Mouse (Mus musculus) MEL (cell line): ENCODE measurements around the gene Nfkbib. TPM values are rescaled to one million over a fixed set of nuclear protein-coding genes. Genes with fewer than 3 reads are reported as not detected.

Source experiments
- DNase-seq: peaks from one replicate; pipeline ENCODE4 v3.0.0; 2011; ENCODE audit warnings: low read depth, low spot score
- H3K27ac ChIP-seq: 2 replicates; pipeline ENCODE4 v1.5.1; 2012; ENCODE audit warnings: low read depth, mild to moderate bottlenecking, control low read depth, low read length, moderate library complexity; ENCODE audit not compliant: control insufficient read depth
- H3K27me3 ChIP-seq, 2 experiments: fragments of 150-350 bp in 1 of 2; sonication (generic) in 1 of 2; 2 replicates each; pipeline ENCODE4 v1.6.1; 2012; ENCODE audit warnings: low read length in 2 of 2, mild to moderate bottlenecking in 2 of 2, improper control_type of control experiment in 1 of 2, moderate library complexity in 1 of 2; ENCODE audit not compliant: insufficient read depth in 2 of 2, control insufficient read depth in 1 of 2
- H3K36me3 ChIP-seq, 2 experiments: 2 replicates each; pipeline ENCODE4 v1.6.1; 2012 to 2014; ENCODE audit warnings: low read length in 2 of 2, improper control_type of control experiment in 1 of 2, inconsistent platforms in 1 of 2, mild to moderate bottlenecking in 1 of 2; ENCODE audit not compliant: insufficient read depth in 2 of 2, control insufficient read depth in 1 of 2
- H3K4me1 ChIP-seq, 2 experiments: fragments of 150-350 bp in 1 of 2; sonication (generic) in 1 of 2; 2 replicates each; pipeline ENCODE4 v1.6.1; 2012; ENCODE audit warnings: low read length in 2 of 2, improper control_type of control experiment in 1 of 2, mild to moderate bottlenecking in 1 of 2; ENCODE audit not compliant: insufficient read depth in 2 of 2, control insufficient read depth in 1 of 2
- H3K4me3 ChIP-seq, 2 experiments: fragments of 150-350 bp in 1 of 2; sonication (generic) in 1 of 2; 2 replicates each; pipeline ENCODE4 v1.5.1; 2012; ENCODE audit warnings: low read depth in 2 of 2, low read length in 2 of 2, mild to moderate bottlenecking in 2 of 2, moderate library complexity in 2 of 2, control low read depth in 1 of 2, improper control_type of control experiment in 1 of 2; ENCODE audit not compliant: control insufficient read depth in 1 of 2, insufficient read depth in 1 of 2
- H3K79me2 ChIP-seq: 2 replicates; pipeline ENCODE4 v1.6.1; 2012; ENCODE audit warnings: mild to moderate bottlenecking, low read length, moderate library complexity; ENCODE audit not compliant: control insufficient read depth, poor library complexity, insufficient read depth
- H3K9ac ChIP-seq: 2 replicates; pipeline ENCODE4 v1.6.1; 2012; ENCODE audit warnings: low read depth, mild to moderate bottlenecking, control low read depth, low read length, moderate library complexity; ENCODE audit not compliant: control insufficient read depth, poor library complexity, severe bottlenecking
- H3K9me3 ChIP-seq: fragments of 150-350 bp; sonication (generic); replicated peaks from 2 replicates; pipeline ENCODE4 v1.6.1; 2012; ENCODE audit warnings: mild to moderate bottlenecking, low read length, improper control_type of control experiment, moderate library complexity; ENCODE audit not compliant: insufficient read depth
- CTCF ChIP-seq, 3 experiments: IDR thresholded peaks in 2 of 3; conservative IDR thresholded peaks in 1 of 3; 2 replicates each; pipeline ENCODE4 v1.5.1; 2011 to 2012; ENCODE audit warnings: low read length in 3 of 3, low read depth in 2 of 3, mild to moderate bottlenecking in 2 of 3, improper control_type of control experiment in 1 of 3, inconsistent platforms in 1 of 3, mixed read lengths in 1 of 3, moderate library complexity in 1 of 3; ENCODE audit not compliant: control insufficient read depth in 1 of 3, insufficient read depth in 1 of 3, poor library complexity in 1 of 3, severe bottlenecking in 1 of 3
- GABPA ChIP-seq: IDR thresholded peaks from 2 replicates; pipeline ENCODE4 v1.6.1; 2012; ENCODE audit warnings: low read depth, mild to moderate bottlenecking, inconsistent platforms, low read length, improper control_type of control experiment, moderate library complexity
- POLR2AphosphoS5 ChIP-seq: IDR thresholded peaks from 2 replicates; pipeline ENCODE4 v1.6.1; 2012; ENCODE audit warnings: low read depth, borderline replicate concordance, mild to moderate bottlenecking, inconsistent platforms, low read length, moderate library complexity, mixed read lengths
- TCF12 ChIP-seq: IDR thresholded peaks from 2 replicates; pipeline ENCODE4 v1.6.1; 2014; ENCODE audit warnings: low read depth, mild to moderate bottlenecking, inconsistent platforms, low read length, improper control_type of control experiment, moderate library complexity
- USF1 ChIP-seq: IDR thresholded peaks from 2 replicates; pipeline ENCODE4 v1.6.1; 2014; ENCODE audit warnings: low read depth, mild to moderate bottlenecking, inconsistent platforms, low read length, improper control_type of control experiment, moderate library complexity
- USF2 ChIP-seq, 2 experiments: IDR thresholded peaks; 2 replicates each; pipeline ENCODE4 v1.6.1; 2011 to 2012; ENCODE audit warnings: improper control_type of control experiment in 2 of 2, low read length in 2 of 2, borderline replicate concordance in 1 of 2, inconsistent platforms in 1 of 2, low read depth in 1 of 2, mild to moderate bottlenecking in 1 of 2; ENCODE audit not compliant: insufficient read depth in 1 of 2
- ZMIZ1 ChIP-seq: IDR thresholded peaks from 2 replicates; pipeline ENCODE4 v1.6.1; 2012; ENCODE audit warnings: low read depth, mild to moderate bottlenecking, inconsistent platforms, low read length, improper control_type of control experiment, moderate library complexity
- polyA plus RNA-seq, 2 experiments: library from polyadenylated mRNA; stranded (reverse) in 1 of 2; unstranded in 1 of 2; fragments of >175 nt in 1 of 2; fragments of >200 nt in 1 of 2; gene quantifications; 2 replicates each; pipeline versions ENCODE4 v1.2.1 to v1.2.4; 2012; ENCODE audit warnings: low replicate concordance in 2 of 2, low read depth in 1 of 2; ENCODE audit not compliant: insufficient read length in 2 of 2, insufficient read depth in 1 of 2, missing spikeins in 1 of 2
- total RNA-seq: library from RNA; depleted of rRNA; stranded (reverse); fragments of 300-350 nt; gene quantifications from 2 replicates; pipeline ENCODE4 v1.2.3, GENCODE M21; 2012; rRNA removed

Gene Nfkbib
- total and polyA plus RNA-seq, 3 experiments: 32.9 to 52.7 TPM; not detected in 1

- Histone ChIP-seq H3K27me3 (no peaks in the 10 kb centered on the region; a peak in 1 of 4 replicates), H3K9me3 (no peaks in the 10 kb centered on the region), H3K9ac (no peak overlapping the region), H3K27ac (no peak overlapping the region), H3K4me3 (no peak overlapping the region), H3K79me2 (no peaks in the 10 kb centered on the region), H3K36me3 (no peaks in the 10 kb centered on the region), H3K4me1 (no peaks in the 10 kb centered on the region)
- TF ChIP-seq CTCF (IDR thresholded peaks at IDR 0.05 in 2 of 3, conservative IDR thresholded peaks at IDR 0.05 in 1 of 3; ENCODE audit: control insufficient read depth in 1 of 3, insufficient read depth in 1 of 3, low read depth in 2 of 3, low read length in 3 of 3, poor library complexity in 1 of 3, severe bottlenecking in 1 of 3) (peak; percentile 45 to 60 (median 48)), ZMIZ1 (no peak)
- DNase-seq: peak; percentile 33
Measured at GRCm38 (mm10) chr7:28710962-28711361, 56.4 kb downstream of the Nfkbib start.

GRCm38 (mm10) chr7:28709454-28709853 is 57.9 kb downstream of the Nfkbib start:
- H3K4me3 ChIP-seq: no peak overlapping the region
- H3K9ac ChIP-seq: no peak overlapping the region
- H3K36me3 ChIP-seq: no peaks in the 10 kb centered on the region
- peak; percentile 10 for DNase-seq
- no peak for TF ChIP-seq GABPA
- TF ChIP-seq TCF12: no peak
- TF ChIP-seq POLR2AphosphoS5: no peak
- no peak for TF ChIP-seq USF2 (IDR thresholded peaks at IDR 0.05; ENCODE audit: borderline replicate concordance in 1 of 2, insufficient read depth in 1 of 2, low read depth in 1 of 2, low read length in 2 of 2)
- no peak for TF ChIP-seq USF1
- H3K27ac ChIP-seq: no peak overlapping the region
- H3K27me3 ChIP-seq: no peaks in the 10 kb centered on the region; a peak in 1 of 4 replicates
- H3K79me2 ChIP-seq: no peaks in the 10 kb centered on the region
- no peaks in the 10 kb centered on the region for H3K4me1 ChIP-seq
- H3K9me3 ChIP-seq: no peaks in the 10 kb centered on the region

Other genes with a start within 250 kb of the Nfkbib start
- not detected in 2 replicates for gene Ifnl3, start 244.7 kb downstream of the Nfkbib start, total RNA-seq
- gene Ifnl3, start 244.7 kb downstream of the Nfkbib start, polyA plus RNA-seq: not detected
- gene Sycn, start 226.6 kb downstream of the Nfkbib start, total RNA-seq: not detected in 2 replicates
- not detected for gene Sycn, start 226.6 kb downstream of the Nfkbib start, polyA plus RNA-seq
- not detected in 2 replicates for gene Nccrp1, start 220.3 kb downstream of the Nfkbib start, total RNA-seq
- gene Nccrp1, start 220.3 kb downstream of the Nfkbib start, polyA plus RNA-seq: not detected
- gene Samd4b, start 169.4 kb downstream of the Nfkbib start, total RNA-seq: 6.4 and 7.2 TPM in 2 replicates
- 10 to 100 TPM in 1 of 2 experiments, not detected in 1; 45.9 TPM for gene Samd4b, start 169.4 kb downstream of the Nfkbib start, polyA plus RNA-seq
- gene Pak4, start 169.3 kb downstream of the Nfkbib start, total RNA-seq: 9.3 and 9.7 TPM in 2 replicates
- gene Pak4, start 169.3 kb downstream of the Nfkbib start, polyA plus RNA-seq: 10 to 100 TPM in 1 of 2 experiments, not detected in 1; 26.6 TPM
- not detected in 2 replicates for gene Acp7, start 136.2 kb downstream of the Nfkbib start, total RNA-seq
- not detected for gene Acp7, start 136.2 kb downstream of the Nfkbib start, polyA plus RNA-seq
- not detected in 2 replicates for gene Fbxo27, start 74.7 kb downstream of the Nfkbib start, total RNA-seq
- gene Fbxo27, start 74.7 kb downstream of the Nfkbib start, polyA plus RNA-seq: not detected
- 0.10 TPM in 1 of 2 replicates, not detected in the other for gene Fbxo17, start 50.7 kb downstream of the Nfkbib start, total RNA-seq
- gene Fbxo17, start 50.7 kb downstream of the Nfkbib start, polyA plus RNA-seq: under 1 TPM in 1 of 2 experiments, not detected in 1; 0.43 TPM
- gene Mrps12, start 25.7 kb downstream of the Nfkbib start, total RNA-seq: 137 and 141 TPM in 2 replicates
- gene Mrps12, start 25.7 kb downstream of the Nfkbib start, polyA plus RNA-seq: 100 to 1,000 TPM in 1 of 2 experiments, not detected in 1; 126 TPM
- gene Sars2, start 25.5 kb downstream of the Nfkbib start, total RNA-seq: 19.2 and 21.3 TPM in 2 replicates
- 10 to 100 TPM in 1 of 2 experiments, not detected in 1; 51.4 TPM for gene Sars2, start 25.5 kb downstream of the Nfkbib start, polyA plus RNA-seq
- gene Ccer2, start 11.3 kb downstream of the Nfkbib start, total RNA-seq: not detected in 2 replicates
- under 1 TPM in 1 of 2 experiments, not detected in 1; 0.11 TPM for gene Ccer2, start 11.3 kb downstream of the Nfkbib start, polyA plus RNA-seq
- 31.8 and 35.7 TPM in 2 replicates for gene Sirt2, start 777 bp downstream of the Nfkbib start, total RNA-seq
- gene Sirt2, start 777 bp downstream of the Nfkbib start, polyA plus RNA-seq: 10 to 100 TPM in 1 of 2 experiments, not detected in 1; 72.4 TPM
- 32.9 and 39.9 TPM in 2 replicates for gene Rinl, start 21.5 kb upstream of the Nfkbib start, total RNA-seq
- gene Rinl, start 21.5 kb upstream of the Nfkbib start, polyA plus RNA-seq: 10 to 100 TPM in 1 of 2 experiments, not detected in 1; 63.9 TPM
- gene Hnrnpl, start 41.0 kb upstream of the Nfkbib start, total RNA-seq: 246 and 303 TPM in 2 replicates
- gene Hnrnpl, start 41.0 kb upstream of the Nfkbib start, polyA plus RNA-seq: 1,000 to 10,000 TPM in 1 of 2 experiments, 100 to 1,000 TPM in 1; 684 to 1,095 TPM
- gene Ech1, start 57.7 kb upstream of the Nfkbib start, total RNA-seq: 82.8 and 99.5 TPM in 2 replicates
- gene Ech1, start 57.7 kb upstream of the Nfkbib start, polyA plus RNA-seq: 10 to 100 TPM in 1 of 2 experiments, not detected in 1; 74.7 TPM
- gene Lgals4, start 66.3 kb upstream of the Nfkbib start, total RNA-seq: 1.5 and 2.1 TPM in 2 replicates
- 1 to 10 TPM in 1 of 2 experiments, not detected in 1; 5.1 TPM for gene Lgals4, start 66.3 kb upstream of the Nfkbib start, polyA plus RNA-seq
- gene Lgals7, start 96.3 kb upstream of the Nfkbib start, total RNA-seq: 27.7 and 37.8 TPM in 2 replicates
- 100 to 1,000 TPM in 1 of 2 experiments, not detected in 1; 138 TPM for gene Lgals7, start 96.3 kb upstream of the Nfkbib start, polyA plus RNA-seq
- 0.19 TPM in 1 of 2 replicates, not detected in the other for gene Capn12, start 113.9 kb upstream of the Nfkbib start, total RNA-seq
- gene Capn12, start 113.9 kb upstream of the Nfkbib start, polyA plus RNA-seq: not detected
- gene Actn4, start 194.8 kb upstream of the Nfkbib start, total RNA-seq: 60.5 and 66.3 TPM in 2 replicates
- 100 to 1,000 TPM in 1 of 2 experiments, not detected in 1; 267 TPM for gene Actn4, start 194.8 kb upstream of the Nfkbib start, polyA plus RNA-seq
- 525 and 545 TPM in 2 replicates for gene Eif3k, start 214.4 kb upstream of the Nfkbib start, total RNA-seq
- gene Eif3k, start 214.4 kb upstream of the Nfkbib start, polyA plus RNA-seq: 100 to 1,000 TPM in 1 of 2 experiments, not detected in 1; 671 TPM
- gene Map4k1, start 214.5 kb upstream of the Nfkbib start, total RNA-seq: 17.3 and 19.3 TPM in 2 replicates
- gene Map4k1, start 214.5 kb upstream of the Nfkbib start, polyA plus RNA-seq: 10 to 100 TPM in 1 of 2 experiments, not detected in 1; 50.8 TPM